Mouse (Mus musculus) spleen, postnatal 0 days (tissue): Measurements from ENCODE around the gene Fndc7. TPM values are rescaled to one million over a fixed set of nuclear protein-coding genes. Genes with fewer than 3 reads are reported as not detected.

Experiments
- polyA plus RNA-seq: library from polyadenylated mRNA; unstranded; fragments of >200 nt; fragmentation: Nextera tagmentation; extraction: Ambion mirVana; gene quantifications from 2 replicates; pipeline ENCODE4 v1.2.1, GENCODE M21; 2015

Fndc7 gene
- 0.07 and 0.13 TPM in 2 replicates for polyA plus RNA-seq

GRCm38 (mm10) chr3:108889908-108890307, at the start of gene Fndc7:
Gene Fndc7, minus strand, starts transcription at chr3:108890008.

GRCm38 (mm10) chr3:108939573-108939972, 49.8 kb upstream of the Fndc7 start, which contains the start of gene Henmt1:
Gene Henmt1, plus strand, starts transcription at chr3:108939873.

GRCm38 (mm10) chr3:108911548-108912413, 22.0 kb upstream of the Fndc7 start, which contains the start of gene Prpf38b:
Gene Prpf38b, minus strand, starts transcription at chr3:108911727.

GRCm38 (mm10) chr3:108840000-108840715, 49.6 kb downstream of the Fndc7 start, which contains the start of gene Stxbp3:
Gene Stxbp3, minus strand, starts transcription at chr3:108840526.

Other genes with a start within 250 kb of the Fndc7 start
- gene Clcc1, start 236.1 kb downstream of the Fndc7 start, polyA plus RNA-seq = 52.5 and 52.8 TPM in 2 replicates
- gene Gpsm2, start 167.7 kb downstream of the Fndc7 start, polyA plus RNA-seq = 42.9 and 47.5 TPM in 2 replicates
- 0.40 and 0.59 TPM in 2 replicates for gene Aknad1, start 150.3 kb downstream of the Fndc7 start, polyA plus RNA-seq
- gene Stxbp3, start 49.5 kb downstream of the Fndc7 start, polyA plus RNA-seq = 23.4 and 27.0 TPM in 2 replicates
- 46.3 and 49.8 TPM in 2 replicates for gene Prpf38b, start 21.7 kb upstream of the Fndc7 start, polyA plus RNA-seq
- gene Henmt1, start 49.9 kb upstream of the Fndc7 start, polyA plus RNA-seq = 0.40 TPM in 1 of 2 replicates, not detected in the other
- gene Gm9857, start 50.4 kb upstream of the Fndc7 start, polyA plus RNA-seq = not detected in 2 replicates
- gene Fam102b, start 137.6 kb upstream of the Fndc7 start, polyA plus RNA-seq = 5.5 and 7.6 TPM in 2 replicates
- not detected in 2 replicates for gene Slc25a54, start 190.5 kb upstream of the Fndc7 start, polyA plus RNA-seq
- 12.5 and 14.2 TPM in 2 replicates for gene Slc25a24, start 233.1 kb upstream of the Fndc7 start, polyA plus RNA-seq